Mouse (Mus musculus): ENCODE results near the gene Lyrm4.
A peak's percentile ranks its signal among the peaks of the same experiment; 100 is the strongest.

Gene Lyrm4

DNA sequence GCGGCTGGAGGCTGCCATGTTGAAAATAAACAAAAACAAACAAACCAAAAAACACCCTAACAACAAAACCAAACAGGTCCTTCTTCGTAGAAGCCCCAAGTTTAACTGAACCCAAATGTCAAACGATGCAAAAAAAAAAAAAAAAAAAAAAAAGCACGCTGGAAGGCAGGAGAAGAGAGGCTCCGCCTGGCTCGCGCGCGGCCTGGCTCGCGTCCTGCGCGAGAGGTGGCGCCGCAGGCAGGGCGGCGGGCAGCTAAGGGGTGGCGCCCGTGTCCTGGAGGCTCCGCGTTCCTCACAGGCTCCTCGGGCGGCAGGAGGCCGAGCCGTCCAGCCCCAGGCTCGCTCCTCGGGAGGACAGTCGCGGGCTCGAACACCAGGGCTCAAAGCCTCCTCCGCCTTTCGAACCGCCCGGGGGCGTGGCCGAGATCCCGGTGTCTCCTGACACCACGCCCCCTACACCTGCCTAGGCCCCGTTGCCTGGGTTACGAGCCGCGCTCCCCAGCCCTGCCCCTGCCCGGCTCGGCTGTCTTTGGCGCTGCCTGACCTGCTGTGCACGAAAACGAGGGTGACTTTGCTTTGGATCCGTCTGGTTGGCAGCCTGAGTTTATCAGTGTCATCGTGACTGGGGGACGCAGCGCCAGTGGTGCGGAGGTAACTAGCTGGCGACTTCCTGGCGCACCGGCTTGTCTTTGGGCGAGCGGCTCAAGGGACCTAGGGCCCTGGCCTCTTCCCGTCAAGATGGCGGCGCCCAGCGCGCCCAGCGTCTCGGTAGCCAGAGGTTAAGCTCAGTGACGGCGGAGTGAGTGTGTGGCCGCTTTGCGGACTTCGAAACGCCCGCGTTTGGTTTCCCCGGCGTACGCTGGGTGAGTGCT, at the start of gene Lyrm4, which contains the start of gene Fars2:
Gene Lyrm4 (minus strand): TSS at position 384 of the 872 bp plus-strand sequence.
Gene Fars2 (plus strand): TSS at position 270 of the 872 bp plus-strand sequence.
- DNase-seq (ENCODE audit: low read depth, low spot score), result peak; percentile 91

- DNase-seq (ENCODE audit: low read depth, low spot score), result no peak
Observed at GRCm38 (mm10) chr13:36163898-36164297, 46.6 kb upstream of the Lyrm4 start.

DNA sequence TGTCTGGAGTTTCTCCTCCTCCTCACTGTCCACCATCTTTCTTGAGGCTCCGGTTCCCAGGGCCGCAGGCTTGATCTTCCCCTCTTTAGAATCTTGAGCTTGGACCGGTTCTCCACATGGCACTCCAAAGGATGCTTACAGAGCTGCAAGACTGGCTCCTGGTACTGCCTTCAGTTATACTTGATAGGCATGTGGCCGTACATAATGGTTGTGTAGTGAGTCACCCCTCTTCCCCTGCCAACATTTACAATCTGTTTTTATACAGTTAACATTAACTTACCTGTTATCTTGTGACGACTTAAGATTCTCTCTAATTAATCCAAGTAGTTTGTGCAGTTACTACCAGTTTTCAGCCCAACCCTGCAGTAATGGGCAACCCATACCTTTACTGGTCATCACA, 46.1 kb upstream of the Lyrm4 start:
- DNase-seq (ENCODE audit: low read depth, low spot score), result no peak

GRCm38 (mm10) chr13:36156340-36156931, 39.1 kb upstream of the Lyrm4 start:
- no peak for DNase-seq (ENCODE audit: low read depth, low spot score)

DNA sequence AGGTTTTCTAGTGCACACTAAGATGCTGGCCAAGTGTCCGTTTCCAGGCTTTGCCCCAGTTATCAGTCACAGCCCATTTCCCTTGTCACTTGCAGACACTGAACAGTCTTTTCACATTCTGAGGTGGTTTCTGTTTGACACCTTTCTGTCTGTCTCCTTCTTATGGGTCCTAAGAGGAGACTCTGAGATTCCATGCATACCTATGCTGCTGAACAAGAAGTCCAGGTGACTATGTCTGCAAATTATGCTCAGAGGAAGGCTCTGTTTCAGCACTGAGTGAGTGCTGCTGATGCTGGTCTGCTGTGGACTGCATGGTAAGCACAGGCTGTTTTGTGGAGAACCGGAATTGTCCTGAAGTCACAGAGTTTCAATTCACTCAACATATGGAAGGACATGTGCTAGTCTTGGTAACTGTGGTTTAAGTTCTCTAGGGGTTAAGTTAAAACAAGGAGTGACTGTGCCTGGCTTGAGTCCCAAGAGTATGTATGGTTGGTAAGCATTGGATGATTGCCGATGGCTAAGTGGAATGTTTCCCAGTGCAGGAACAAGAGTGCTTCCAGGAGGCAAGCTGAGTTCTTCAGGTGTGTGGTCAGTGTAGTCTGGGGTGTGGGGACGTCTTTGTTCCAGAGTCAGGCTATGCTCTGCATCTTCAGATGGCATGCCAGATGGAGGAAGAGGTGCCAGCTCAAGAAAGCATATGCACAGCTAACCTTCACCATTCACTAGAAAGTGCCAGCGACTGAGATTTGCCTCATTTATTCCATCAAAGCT, 35.6 kb upstream of the Lyrm4 start:
- no peak for DNase-seq (ENCODE audit: low read depth, low spot score)

DNA sequence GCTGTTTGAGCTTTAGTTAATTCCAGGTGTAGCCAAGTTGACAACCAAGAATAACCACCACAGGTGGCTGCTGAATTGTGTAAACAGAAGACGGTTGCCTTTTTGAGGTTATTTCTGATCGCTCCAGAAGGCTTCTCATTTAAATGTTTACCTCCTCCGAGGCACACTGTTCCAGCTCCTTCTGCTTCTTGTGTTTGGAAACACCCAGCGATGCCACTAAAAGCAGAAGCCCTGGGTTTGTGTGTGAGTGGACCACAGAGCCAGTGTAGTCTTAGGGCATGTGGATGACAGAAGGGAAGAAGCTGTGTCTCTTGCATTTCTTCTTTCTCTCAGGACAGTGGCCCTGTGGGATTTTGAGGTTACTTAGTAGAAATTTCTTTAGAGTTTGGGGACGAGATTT, 32.9 kb upstream of the Lyrm4 start:
- no peak for DNase-seq (ENCODE audit: low read depth, low spot score)

GRCm38 (mm10) chr13:36149175-36149939, 32.0 kb upstream of the Lyrm4 start:
- DNase-seq (ENCODE audit: low read depth, low spot score), result no peak

- no peak for DNase-seq (ENCODE audit: low read depth, low spot score)
Observed at GRCm38 (mm10) chr13:36145601-36146000, 28.3 kb upstream of the Lyrm4 start.

DNA sequence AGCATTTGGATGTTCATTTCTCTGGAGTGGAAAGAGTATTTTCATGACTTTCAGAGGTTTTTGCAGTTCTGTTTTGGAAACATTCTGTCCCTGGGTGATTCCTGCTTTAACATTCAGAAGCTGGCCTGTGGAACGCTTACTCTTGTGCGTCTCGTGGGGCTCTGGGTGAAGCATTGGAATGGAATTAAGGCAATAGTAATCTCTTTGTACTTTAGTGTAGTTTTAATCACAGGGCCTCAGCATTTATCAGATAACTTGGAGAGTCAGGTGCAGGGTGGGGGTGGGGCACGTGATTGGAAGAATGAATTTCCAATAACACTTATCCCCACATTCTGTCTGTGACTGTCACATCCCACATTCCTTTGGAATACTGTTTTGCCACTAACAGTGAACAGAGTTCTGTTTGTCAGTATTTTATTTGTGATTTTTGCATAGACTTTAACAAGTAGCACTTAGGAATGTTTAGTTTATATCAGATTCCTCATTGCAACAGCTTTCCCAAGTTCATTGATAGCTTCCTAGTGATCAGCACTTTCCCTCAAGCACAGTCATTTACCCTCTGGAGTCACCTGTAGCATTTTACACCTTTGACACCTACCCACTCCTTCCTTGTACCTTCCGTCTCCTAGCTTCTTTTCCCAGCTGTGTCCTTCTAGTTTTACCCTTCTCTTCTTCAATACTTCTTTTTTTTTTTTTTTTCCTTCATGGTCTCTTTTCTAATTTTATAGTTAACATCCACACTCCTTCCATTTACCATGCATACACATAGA, 23.1 kb upstream of the Lyrm4 start:
- no peak for DNase-seq (ENCODE audit: low read depth, low spot score)

DNA sequence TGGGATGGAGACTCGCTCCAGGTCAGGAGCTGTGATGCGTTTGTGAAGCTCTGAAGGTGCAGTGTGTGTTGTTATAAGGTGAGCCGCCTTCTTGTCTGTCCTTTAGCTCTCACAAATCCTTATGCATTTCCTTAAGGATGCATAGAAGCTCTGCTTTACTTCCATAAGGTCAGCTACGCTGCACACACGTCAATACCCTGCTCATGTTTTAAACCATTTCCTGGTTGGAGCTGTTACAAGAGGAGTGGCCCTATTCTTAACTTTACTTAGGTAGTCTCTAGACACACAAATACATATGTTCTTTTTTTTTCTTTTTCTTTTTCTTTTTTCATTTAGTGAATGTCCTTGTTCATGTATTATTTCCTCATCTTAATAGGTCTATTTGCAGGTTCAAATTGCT, 22.4 kb upstream of the Lyrm4 start:
- no peak for DNase-seq (ENCODE audit: low read depth, low spot score)

DNA sequence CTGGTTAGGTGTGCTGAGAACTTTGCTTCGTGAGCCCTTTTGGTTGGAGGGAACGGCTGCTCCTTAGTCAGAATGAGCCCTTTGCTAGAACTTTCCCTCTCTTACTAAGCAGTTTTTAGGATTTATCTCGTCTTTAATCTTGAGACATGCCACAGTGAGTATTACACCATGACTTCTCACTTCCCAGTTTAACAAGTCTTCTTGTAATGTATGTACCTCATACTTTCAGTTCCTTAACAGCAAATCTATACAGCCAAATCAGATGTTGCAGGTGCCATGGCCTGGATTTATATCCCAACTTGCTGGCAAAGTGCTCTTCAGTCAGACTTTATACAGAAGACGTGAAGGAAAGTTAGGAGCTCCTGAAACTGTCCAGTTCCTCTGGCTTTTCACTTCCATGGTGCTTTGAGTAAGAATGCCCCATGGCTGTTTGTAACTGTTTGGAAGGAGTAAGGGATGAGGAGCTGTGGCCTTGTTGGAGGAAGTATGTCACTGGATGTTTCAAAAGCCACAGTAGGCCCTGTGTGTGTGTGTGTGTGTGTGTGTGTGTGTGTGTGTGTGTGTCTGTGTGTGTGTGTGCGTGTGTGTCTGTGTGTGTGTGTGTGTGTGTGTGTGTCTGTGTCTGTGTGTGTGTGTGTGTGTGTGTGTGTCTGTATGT, 14.8 kb upstream of the Lyrm4 start:
- no peak for DNase-seq (ENCODE audit: low read depth, low spot score)

- DNase-seq (ENCODE audit: low read depth, low spot score), result no peak
Observed at GRCm38 (mm10) chr13:36131401-36131800, 14.1 kb upstream of the Lyrm4 start.

GRCm38 (mm10) chr13:36129360-36130054, 12.2 kb upstream of the Lyrm4 start:
- DNase-seq (ENCODE audit: low read depth, low spot score), result no peak

DNA sequence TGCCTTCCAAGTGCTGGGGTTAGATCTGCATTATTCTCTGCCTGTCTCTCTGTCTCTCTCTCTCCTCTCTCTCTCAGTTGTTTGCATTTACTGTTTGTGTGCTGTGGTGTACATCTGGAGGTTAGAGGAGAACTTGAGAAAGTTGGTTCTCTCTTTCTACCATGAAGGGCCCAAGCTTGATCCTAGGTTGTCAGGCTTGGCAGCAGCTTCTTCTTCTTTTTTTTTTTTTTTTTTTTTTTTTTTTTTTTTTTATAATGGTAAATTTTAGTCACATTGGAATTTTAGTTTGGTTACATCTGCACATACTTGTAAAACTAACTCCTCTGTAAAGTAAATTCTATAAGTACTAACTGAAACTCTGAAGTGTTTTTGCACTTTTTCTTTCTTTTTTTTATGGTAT, 3.3 kb upstream of the Lyrm4 start:
- no peak for DNase-seq (ENCODE audit: low read depth, low spot score)

- no peak for DNase-seq (ENCODE audit: low read depth, low spot score)
Observed at GRCm38 (mm10) chr13:36119684-36120083, 2.4 kb upstream of the Lyrm4 start.

DNA sequence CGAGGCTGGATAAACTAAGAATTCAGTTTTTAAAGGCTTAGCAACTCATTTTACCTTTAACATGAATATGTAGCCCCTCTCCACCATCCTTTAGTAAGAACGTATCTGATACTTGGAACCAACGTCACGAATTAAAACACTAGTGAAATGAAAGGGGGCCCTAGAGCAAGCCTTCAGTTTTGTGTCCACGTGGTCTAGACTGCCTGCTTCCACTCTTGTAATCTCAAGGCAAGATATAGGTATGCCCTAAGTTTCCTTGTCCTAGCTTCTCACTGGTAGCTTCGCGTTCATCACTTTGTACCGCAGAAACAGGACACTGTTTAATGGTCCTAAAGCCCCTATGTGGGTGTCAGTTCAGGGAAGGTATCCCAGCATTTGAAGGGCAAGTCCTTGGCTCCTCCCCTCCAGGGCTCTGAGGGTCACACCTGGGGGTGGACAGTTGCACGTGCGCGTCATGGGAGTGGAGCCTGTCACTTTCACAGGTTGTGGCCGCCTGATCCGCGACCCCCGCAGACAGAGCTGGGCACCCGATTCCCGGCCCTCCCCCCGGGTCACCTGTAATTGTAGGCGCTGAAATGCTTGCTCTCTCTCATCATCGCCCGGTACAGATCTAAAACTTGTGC, 695 bp downstream of the Lyrm4 start:
- no peak for DNase-seq (ENCODE audit: low read depth, low spot score)

DNA sequence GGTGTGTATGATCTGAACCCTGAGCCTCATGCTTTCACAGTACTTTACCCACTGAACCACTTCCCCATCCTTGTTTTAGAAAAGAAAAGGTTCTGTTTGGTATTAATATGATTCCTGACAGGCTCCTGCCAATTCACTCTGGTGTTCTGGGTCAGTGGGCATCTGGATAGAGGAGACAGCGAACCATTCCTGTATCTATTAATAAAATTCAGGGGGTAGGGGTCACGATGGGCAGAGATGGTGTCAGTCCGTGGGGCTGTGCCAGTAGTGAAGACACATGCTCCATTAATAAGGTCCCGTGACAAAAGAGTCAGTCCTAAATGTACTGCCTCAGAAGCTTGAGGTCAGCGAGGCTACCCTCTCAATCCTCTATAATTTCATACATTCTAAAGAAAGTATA, 4.1 kb downstream of the Lyrm4 start:
- DNase-seq (ENCODE audit: low read depth, low spot score), result no peak

- DNase-seq (ENCODE audit: low read depth, low spot score), result no peak
Observed at GRCm38 (mm10) chr13:36111331-36111730, 6.0 kb downstream of the Lyrm4 start.

DNA sequence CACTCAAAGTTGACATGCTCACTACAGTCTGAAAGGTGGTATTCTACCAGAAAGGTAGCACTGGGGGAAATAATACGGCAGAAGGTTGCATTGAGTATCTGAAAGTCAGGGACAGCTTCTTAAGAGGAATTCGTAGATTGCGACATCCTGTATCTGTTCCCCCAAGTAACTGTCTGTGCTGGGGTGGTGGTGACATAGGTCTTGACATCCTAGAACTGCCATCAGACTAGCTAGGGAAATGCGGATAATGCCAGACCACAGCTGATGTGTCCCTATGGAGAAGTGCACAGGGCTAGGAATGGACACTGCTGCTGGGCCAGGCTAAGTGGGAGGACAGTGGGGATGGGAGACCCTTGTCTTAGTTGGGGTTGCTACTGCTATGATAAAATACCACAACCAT, 8.8 kb downstream of the Lyrm4 start:
- DNase-seq (ENCODE audit: low read depth, low spot score), result no peak

Data from telencephalon, adult 2 months (tissue).